Comparison of ENCODE assay signal across 17 mouse cellular contexts in the genomic region with DNA sequence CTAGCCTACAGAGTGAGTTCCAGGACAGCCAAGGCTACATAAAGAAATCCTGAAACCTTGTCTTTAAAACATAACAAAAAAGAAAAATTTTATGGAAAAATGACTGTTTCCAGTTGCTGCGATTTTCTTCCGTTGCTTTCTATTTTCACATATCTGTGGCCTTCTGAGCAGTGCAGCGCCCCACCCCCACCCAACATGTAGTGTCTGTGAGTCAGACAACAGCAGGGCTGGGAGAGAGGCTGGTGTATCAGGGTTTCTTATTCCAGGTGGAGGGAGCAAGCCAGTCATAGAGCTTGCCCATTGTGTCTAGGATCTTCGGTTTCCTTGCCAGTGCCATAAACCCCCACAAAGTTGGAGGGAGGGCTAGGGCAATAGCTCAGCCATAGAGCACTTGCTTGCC. TPM values are rescaled to one million over a fixed set of nuclear protein-coding genes. Genes with fewer than 3 reads are reported as not detected.
DNase-seq lines count a peak whose midpoint lies in the region.
"Had no signal": no experiment of that assay in that cellular context is flagged by ENCODE, and none has a peak within 500 bp of the region (broad histone marks: within the 10 kb centered on the region; RNA-seq: fewer than 3 reads in every experiment).

No protein-coding gene starts in this region.

- peak; percentile 16 for DNase-seq in adrenal gland, postnatal 10 days
- no peak for DNase-seq in adrenal gland, postnatal 4 days (ENCODE audit: low spot score in 2 of 2)
- DNase-seq in 3T3-L1 (ENCODE audit: low read depth, low spot score), result peak; percentile 56
- DNase-seq in NIH3T3 (ENCODE audit: low read depth), result peak; percentile 73
- DNase-seq in brain, adult 2 months (ENCODE audit: low read depth, low spot score), result peak; percentile 20
- no peak for DNase-seq in natural killer cell, adult 2 months (ENCODE audit: low spot score in 2 of 2)
- no peak for DNase-seq in cerebellum, adult 8-10 months
- DNase-seq: cerebellum, adult 11 months; cerebellum, adult 2 months; cerebellum, postnatal 10 days; cerebellum, postnatal 36 days; embryo, embryonic 11 days; gastrocnemius, postnatal 25 days; heart, adult 2 months; heart, postnatal 14 days; kidney, adult 2 months had no signal

RNA-seq across cellular contexts. Expression of gene Exd1, which starts 23.6 kb away (rescaled TPM):
- 1 to 10 TPM in 1 of 2 experiments, under 1 TPM in 1; 0.79 to 1.1 TPM for total RNA-seq in adrenal gland, postnatal 10 days (2021)
- under 1 TPM; 0.54 to 0.62 TPM for total RNA-seq in adrenal gland, postnatal 4 days (2021)
- total RNA-seq: hematopoietic stem cell, adult 5-6 weeks had no signal

RNA-seq across cellular contexts. Expression of gene Chp1, which starts 23.7 kb away (rescaled TPM):
- 100 to 1,000 TPM; 192 to 233 TPM for total RNA-seq in adrenal gland, postnatal 10 days (2021)
- 100 to 1,000 TPM; 125 to 144 TPM for total RNA-seq in adrenal gland, postnatal 4 days (2021)

RNA-seq across cellular contexts. Expression of gene Ino80, which starts 46.3 kb away (rescaled TPM):
- total RNA-seq in adrenal gland, postnatal 10 days (2021), result 10 to 100 TPM; 16.1 to 21.0 TPM
- total RNA-seq in adrenal gland, postnatal 4 days (2021), result 10 to 100 TPM; 25.0 to 26.7 TPM

Comparison
In these comparisons a context has a peak if more than half of its experiments do, and no peak if none do; other contexts are left out.
1. DNase-seq: peak in adrenal gland, postnatal 10 days (single experiment), 3T3-L1 (single experiment), NIH3T3 (single experiment) and brain, adult 2 months (single experiment); none in adrenal gland, postnatal 4 days (0 of 2), natural killer cell, adult 2 months (0 of 2) and cerebellum, adult 8-10 months (single experiment).